Mouse (Mus musculus): ENCODE measurements around the gene Clint1.

The Clint1 gene

DNA sequence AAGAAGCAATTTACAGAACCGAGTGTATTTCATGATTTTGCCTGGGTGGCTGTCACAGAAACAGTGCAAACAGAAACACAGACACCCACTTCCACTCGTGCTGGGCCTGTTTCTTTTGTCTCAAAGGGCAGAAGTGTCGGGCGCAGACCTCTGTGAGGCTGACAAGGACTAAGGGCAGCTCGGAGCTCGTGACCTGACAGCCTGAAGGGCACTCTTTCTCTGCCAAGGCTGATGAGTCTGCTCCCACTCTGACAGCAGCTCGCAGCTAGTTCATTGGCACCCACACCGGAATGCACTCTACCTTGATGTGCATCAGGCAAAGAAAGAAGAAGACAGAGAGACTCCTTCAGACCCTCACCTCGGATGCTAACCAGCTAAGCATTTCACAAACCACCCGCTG lies 77.7 kb downstream of the Clint1 start:
- no peak for DNase-seq (ENCODE audit: low spot score)

DNA sequence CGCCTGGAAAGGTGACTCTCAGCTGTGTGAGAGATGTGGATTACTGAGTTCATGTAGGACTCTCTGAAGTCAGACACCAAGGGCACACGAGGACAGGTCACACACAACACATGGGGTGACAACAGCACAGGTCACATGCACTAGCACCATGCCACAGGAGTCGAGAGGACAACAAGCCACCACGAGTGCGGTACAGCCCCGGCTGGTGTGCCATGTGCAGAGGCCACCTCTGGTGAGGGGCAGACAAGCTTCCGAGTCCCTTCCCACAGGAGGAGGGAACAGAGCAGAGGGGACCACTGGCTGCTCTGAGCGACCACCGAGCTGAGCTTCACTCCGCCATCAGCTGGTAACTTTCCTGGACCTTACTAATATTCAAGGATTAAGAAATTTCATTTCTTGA lies 80.9 kb downstream of the Clint1 start:
- DNase-seq (ENCODE audit: low spot score) = no peak

DNA sequence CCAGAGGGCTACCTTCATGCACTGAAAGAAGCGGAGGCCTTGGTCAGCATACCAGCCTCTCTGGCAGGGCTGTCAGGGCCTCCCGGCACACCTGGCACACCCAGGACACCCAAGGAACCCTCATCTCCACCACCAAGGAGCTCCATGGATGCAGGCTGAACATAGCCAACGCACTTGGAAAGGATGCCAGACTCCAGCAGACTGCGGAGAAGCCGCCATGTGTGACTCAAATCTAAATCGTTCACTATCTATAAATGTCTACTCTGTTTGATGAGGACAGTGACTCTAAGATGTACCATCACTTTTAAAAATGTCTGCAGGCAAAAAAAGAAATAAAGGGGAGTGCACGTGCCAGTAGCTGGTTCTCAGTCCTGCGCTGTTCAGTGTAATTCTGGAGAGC lies 85.6 kb downstream of the Clint1 start:
- no peak for DNase-seq (ENCODE audit: low spot score)

DNA sequence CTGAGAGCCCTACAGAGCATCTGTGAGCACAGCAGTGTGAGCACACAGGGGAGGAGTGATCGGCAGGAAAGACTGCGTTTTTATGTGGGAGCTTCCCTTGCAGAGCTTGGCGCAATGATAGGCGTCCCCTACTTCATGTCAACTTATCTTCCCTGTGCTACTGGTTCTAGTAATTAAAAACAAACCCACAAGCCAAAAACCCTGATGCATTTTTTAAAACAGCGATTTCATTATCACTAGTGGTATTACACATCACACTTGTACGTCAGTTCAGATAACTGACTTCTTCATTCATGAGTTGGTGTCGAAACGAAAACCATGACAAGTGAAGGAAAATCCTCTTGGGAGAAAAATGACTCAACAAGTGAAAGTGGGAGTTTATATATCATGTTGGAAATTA lies 87.1 kb downstream of the Clint1 start:
- no peak for DNase-seq (ENCODE audit: low spot score)

DNA sequence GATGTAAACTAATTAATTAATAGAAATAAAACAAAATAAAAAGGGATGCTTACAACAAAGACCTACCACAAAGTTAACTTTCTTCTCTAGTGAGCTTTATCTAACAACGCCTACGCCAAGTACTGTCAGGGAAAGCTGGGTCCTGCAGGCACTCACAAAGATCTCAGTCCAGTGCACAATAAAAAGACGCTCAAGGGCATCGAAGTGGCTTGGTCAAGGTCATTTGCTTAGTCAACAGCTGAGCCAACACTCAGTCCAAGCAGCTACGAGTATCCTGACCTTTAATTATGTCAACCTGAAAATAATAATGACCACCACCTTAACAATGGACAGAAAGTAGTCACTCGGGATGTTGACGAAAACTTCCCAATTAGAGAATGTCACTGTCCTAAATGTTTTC lies 90.4 kb downstream of the Clint1 start:
- DNase-seq (ENCODE audit: low spot score) = no peak

DNA sequence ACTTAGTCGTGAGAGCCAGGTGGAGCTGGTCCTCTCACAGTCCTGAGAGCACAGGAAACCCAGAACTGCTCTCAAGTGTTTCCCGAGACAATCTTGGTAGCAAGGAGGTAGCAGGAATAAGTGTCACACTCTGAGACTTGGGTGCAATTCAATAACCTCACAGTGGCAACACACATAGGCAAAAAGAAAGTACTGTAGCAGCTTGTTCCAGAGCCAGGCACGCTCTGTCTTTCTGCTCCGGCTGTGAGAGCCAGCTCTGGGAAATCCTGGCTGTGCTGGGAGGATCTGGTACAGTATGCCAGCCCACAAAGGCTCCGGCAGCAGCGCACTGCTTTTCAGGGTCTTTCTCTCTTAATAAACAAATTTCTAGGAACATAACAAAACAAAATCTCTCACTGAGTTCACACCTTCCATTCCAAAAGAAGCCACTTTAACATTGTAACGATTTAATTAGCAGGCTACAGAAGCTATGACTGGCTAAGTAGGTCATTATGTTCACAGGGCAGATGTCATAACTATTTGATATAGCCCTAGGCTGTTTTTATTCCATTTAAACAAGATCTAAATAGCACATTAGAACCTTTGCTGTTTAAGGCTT lies 91.4 kb downstream of the Clint1 start:
- DNase-seq (ENCODE audit: low spot score) = no peak

DNA sequence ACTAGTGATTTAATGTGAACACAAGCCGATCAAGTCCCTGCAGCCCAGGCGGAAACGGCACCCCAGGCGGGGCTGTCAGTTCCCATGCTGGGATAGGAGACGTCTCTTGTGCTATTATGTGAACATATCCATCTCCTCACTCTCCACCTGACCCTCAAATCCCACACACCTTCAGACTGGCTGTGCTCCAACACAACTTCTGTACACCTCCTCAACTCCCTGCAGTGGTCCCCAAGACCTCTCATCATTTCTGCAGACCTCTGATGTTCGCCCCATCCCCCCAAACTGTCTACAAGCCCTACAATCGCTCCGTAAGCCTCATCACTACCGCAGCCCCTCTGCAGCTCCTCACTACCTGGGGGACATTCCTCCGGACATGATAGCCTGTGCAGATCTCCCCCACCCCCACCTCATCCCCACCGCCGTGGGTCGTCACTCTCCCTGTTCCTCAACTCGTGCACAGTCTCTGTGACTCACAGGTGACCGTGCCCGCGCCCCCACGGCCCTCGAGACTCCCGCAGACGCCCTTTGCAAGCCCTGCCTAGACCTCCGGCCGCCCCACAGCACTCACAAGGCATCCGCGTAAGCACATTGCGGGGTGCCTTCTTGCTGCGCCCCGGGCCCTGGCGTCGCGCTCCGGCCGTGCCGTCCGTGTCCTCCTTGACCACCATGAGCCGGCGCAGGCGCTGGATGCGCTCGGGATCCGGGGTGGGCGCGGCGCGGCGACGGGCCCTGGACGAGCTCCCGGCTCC lies 92.2 kb downstream of the Clint1 start:
- no peak for DNase-seq (ENCODE audit: low spot score)

DNA sequence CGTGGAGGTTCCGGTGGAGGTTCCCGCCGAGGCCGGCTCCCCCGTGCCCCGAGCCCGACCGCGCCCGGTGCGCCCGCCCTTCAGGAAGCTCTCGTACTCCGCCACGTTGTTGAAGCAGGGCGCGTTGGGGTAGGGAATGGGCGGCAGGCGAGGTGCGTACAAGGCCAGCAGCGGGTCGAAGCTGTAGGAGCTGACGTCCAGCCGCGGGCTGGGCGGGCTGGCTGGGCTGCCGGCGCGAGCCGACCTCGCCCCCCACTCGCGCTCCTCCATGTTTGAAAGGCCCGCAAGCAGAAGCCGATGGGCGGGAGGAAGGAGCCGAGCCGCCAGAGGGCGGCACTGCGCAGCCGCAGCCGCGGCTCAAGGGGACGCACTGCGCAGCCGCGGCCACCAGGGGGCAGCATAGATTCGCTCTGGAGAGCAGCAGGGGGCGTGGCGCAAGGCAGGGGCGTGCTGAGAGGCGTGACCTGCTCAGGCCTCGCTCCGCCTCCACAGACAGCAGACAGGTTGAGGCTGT lies 92.8 kb downstream of the Clint1 start, which contains the start of gene Lsm11:
Gene Lsm11, minus strand, starts transcription at position 293 of the 514 bp plus-strand sequence.
- DNase-seq (ENCODE audit: low spot score) = peak; percentile 95

DNA sequence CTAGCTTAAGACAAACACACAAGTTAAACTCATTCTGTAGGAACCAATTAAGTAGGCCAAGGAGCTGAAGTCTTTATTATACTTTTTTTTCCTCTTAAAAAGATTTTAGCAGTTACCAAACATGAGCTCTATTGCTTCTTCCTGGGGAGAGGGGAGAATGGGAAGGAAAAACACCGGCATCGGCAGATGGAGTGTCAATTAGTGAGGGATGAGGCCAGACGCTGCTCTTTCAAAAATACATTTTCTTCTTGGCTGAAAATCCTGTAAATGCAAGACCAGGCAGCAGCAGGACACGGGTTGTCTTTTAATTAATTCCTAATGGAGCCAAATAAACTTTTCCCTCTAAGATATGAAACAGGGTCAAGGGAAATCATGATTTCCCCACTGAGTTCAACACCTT lies 94.9 kb downstream of the Clint1 start:
- DNase-seq (ENCODE audit: low spot score) = no peak

DNA sequence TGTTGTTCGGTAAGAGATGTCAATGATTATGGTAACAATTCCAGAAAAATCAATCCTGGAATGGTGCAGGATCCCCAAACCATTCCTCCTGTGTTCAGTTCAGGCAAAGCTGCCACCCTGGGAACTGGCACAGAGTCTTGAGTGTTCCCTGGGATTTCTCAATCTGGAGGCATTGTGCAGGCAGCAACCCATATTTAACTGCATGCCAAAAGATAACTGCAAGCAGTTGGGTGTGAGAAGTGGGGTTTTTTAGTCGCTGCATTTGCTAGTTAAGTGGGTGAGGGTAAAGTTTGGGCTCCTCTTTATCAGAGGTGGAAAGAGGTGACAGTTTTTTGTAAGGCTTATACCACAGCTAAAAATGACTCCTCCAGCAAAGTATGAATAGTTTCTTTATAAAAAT lies 95.6 kb downstream of the Clint1 start:
- DNase-seq (ENCODE audit: low spot score) = no peak

DNA sequence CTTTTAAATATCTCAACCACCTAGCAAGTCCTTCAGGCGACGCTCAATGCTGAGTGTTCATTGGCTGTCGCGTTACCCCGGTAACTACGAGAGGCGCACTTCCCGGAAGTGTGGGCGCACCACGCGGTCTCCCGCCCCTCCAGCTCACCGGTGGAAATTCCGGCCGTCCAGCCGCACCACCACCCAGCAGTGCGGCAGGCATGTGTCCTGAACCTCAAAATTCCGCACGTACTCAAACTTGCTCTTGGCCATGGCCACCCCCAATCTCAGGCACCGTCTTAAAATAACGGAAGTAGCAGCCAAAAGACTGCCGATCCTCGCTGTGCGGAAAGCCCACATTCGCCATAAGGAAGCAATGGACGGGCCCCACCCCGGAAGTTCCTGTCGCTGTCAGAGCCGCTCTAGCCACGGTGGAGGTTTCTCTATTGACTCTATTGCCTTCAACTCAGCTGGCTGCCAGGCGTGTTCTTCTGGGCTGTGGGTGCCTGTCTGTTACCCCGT lies 103.3 kb downstream of the Clint1 start, which contains the start of gene Thg1l:
Gene Thg1l, minus strand, starts transcription at position 368 of the 501 bp plus-strand sequence.
- peak; percentile 94 for DNase-seq (ENCODE audit: low spot score)

DNA sequence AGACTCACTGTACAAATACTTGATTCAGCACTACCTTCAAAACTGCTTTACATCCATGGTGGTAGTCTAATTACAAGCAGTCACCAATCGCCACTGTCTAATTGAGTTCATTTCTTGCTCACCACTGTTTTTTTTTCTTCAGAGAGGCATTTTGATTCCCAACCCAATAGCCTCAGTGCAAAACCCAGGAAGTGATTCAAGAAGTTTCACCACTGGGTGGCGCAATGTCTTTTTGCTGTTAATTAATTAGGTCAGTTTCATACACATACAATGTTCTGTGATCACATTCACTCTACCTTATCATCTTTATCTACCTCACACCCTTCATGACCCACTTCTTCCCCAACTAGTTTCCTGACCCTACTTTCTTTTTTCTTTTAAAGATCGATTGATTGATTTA lies 107.7 kb downstream of the Clint1 start:
- no peak for DNase-seq (ENCODE audit: low spot score)

DNA sequence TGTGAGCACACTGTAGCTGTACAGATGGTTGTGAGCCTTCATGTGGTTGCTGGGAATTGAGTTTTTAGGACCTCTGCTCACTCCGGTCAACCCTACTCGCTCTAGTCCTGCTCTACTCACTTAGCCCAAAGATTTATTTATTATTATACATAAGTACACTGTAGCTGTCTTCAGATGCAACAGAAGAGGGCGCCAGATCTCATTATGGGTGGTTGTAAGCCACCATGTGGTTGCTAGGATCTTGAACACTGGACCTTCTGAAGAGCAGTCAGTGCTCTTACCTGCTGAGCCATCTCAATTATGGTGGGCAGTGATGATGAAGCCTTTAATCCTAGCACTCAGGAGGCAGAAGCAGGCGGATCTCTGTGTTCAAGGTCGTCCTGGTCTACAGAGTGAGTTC lies 108.2 kb downstream of the Clint1 start:
- no peak for DNase-seq (ENCODE audit: low spot score)

Data from lung, postnatal 25 days (tissue).